Mouse (Mus musculus): ENCODE measurements around the gene Gm37240. TPM values are rescaled to one million over a fixed set of nuclear protein-coding genes. Genes with fewer than 3 reads are reported as not detected.

The Gm37240 gene
- total and polyA plus RNA-seq, 3 experiments: not detected

DNA sequence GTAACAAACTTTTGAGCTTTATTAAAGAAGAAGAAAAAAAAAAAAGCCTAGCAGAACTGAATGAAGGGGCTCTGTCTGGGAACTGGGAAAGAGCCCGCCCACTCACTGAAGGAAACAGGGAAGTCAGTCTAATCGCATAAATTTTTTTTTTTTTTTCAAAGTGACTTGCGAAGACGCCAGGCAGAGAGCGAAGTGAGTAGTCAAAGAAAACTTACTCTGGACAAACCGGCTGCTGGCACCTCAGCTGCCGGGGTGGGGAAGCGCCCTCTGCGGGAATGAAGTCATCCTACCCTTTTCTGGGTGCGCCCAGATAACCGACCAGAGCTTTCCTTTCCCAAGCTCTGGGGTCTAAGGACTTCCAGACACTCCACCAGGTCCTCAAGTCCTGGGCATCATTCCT, 1406.2 kb downstream of the Gm37240 start:
- TF ChIP-seq TAL1 (conservative IDR thresholded peaks at IDR 0.05; ENCODE audit: low read depth, low read length) (no peak), POLR2AphosphoS5 (IDR thresholded peaks at IDR 0.05; ENCODE audit: insufficient replicate concordance, low read depth, low read length) (no peak)
- Histone ChIP-seq H3K4me1 (ENCODE audit: insufficient read depth, low read depth, low read length) (peaks cover 38% of the 10 kb centered on the region), H3K36me3 (replicated peaks) (no peaks in the 10 kb centered on the region), H3K27me3 (ENCODE audit: insufficient read depth, low read length) (peaks cover 56% of the 10 kb centered on the region), H3K9me3 (replicated peaks) (no peaks in the 10 kb centered on the region), H3K4me3 (ENCODE audit: low read depth, low read length) (no peak overlapping the region)
- ATAC-seq (ENCODE audit: extremely low read depth, insufficient number of reproducible peaks, low FRiP score, poor library complexity, severe bottlenecking) (no peak), DNase-seq (ENCODE audit: low spot score) (peak; percentile 33)

DNA sequence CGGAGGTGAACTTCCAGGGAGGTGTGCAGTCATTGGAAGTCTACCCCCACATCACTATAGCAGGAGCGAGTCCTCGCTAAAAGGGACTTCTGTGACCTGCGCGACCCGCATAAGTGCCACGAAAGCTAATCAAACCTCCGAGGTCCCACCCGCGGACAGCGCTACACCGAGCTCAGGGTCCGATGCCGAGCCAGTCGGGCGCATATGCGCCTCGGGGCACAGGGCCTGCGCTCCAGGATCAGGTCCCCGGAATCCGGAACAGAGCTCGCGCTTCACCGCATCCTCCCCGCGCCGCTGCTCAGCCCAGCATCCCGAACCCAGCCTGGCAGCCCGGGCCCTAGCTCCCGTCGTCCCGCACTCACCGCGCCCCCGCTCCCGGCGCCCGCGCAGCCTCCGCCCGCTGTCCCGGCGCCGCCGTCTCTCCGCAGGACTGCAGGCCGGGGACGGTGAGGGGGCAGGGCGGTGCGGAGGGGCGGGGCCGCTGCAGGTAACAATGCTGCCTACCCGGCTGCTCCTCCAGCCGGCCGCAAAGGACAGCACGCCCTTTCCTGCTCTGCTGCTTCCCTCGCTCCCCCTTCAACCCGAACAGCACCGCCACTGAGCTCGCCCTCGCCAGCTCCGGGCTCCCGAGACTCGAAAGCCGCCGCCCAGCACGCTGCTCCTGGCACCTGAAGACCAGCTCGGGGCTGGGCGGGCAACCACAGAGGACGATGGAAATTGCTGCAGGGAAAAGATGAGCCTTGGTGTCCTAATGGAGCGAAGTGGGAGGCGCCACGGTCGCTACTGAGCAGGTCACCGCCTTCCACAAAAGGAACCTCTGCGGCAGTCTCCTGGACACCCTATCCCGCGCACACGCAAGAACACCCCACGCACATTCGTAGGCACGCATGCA, 1407.1 kb downstream of the Gm37240 start, which contains the start of gene Fhdc1:
Fhdc1 (minus strand) TSS at position 424 of the 892 bp plus-strand sequence.
- peaks cover 40% of the 10 kb centered on the region for H3K4me1 ChIP-seq (ENCODE audit: insufficient read depth, low read depth, low read length)
- TF ChIP-seq GATA2 (IDR thresholded peaks at IDR 0.05; ENCODE audit: borderline replicate concordance, low read depth, low read length) (no peak), TAL1 (conservative IDR thresholded peaks at IDR 0.05; ENCODE audit: low read depth, low read length) (no peak), GATA1 (IDR thresholded peaks at IDR 0.05; ENCODE audit: borderline replicate concordance, low read length) (no peak), POLR2AphosphoS5 (IDR thresholded peaks at IDR 0.05; ENCODE audit: insufficient replicate concordance, low read depth, low read length) (no peak), CTCF (IDR thresholded peaks at IDR 0.05; ENCODE audit: low read depth, low read length) (no peak)
- H3K27me3 ChIP-seq (ENCODE audit: insufficient read depth, low read length): peaks cover 56% of the 10 kb centered on the region
- DNase-seq (ENCODE audit: low spot score) (peak; percentile 48), ATAC-seq (ENCODE audit: extremely low read depth, insufficient number of reproducible peaks, low FRiP score, poor library complexity, severe bottlenecking) (no peak)
- H3K9me3 ChIP-seq (replicated peaks): no peaks in the 10 kb centered on the region
- H3K36me3 ChIP-seq (replicated peaks): peaks cover under 1% of the 10 kb centered on the region
- H3K4me3 ChIP-seq (ENCODE audit: low read depth, low read length): peak within 1 kb of the TSS; percentile 72

DNA sequence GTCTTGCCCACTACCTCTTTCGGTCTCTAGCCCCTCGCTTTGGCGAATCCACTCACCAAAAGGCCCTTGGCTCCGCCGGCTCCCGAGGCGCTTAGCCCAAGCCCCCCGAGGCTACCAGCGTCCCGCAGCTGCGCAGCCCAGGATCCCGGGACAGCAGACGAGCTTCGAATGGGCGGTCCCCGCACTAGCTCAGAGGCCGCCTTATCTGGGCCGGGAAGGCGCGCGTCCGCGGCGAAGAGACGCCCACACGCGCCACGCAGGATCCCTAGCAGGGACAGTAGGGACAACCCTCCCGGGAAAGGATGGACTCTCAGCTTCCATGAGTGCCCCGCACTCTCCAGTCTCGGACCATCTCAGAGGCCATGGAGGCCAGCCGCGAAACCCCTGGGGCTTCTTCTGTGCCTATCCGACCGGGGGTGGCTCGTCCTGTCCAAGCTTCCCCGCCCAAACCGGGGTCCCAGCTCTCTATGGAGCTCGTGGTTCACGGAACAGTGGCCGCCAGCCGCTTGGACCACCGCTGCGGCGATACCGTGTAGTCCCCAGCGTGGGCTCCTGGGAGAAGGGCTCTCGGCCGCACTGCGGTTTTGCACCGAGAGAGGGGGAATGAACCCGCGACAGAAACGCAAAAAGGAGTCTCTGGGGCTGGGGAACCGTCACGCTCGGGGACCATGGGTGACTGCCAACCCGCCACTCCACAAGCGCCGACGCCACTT, 1407.9 kb downstream of the Gm37240 start:
- peak overlapping the region; percentile 72 for H3K4me3 ChIP-seq (ENCODE audit: low read depth, low read length)
- TF ChIP-seq POLR2AphosphoS5 (IDR thresholded peaks at IDR 0.05; ENCODE audit: insufficient replicate concordance, low read depth, low read length): no peak
- TF ChIP-seq GATA1 (IDR thresholded peaks at IDR 0.05; ENCODE audit: borderline replicate concordance, low read length): no peak
- TF ChIP-seq GATA2 (IDR thresholded peaks at IDR 0.05; ENCODE audit: borderline replicate concordance, low read depth, low read length): no peak
- no peak for TF ChIP-seq CTCF (IDR thresholded peaks at IDR 0.05; ENCODE audit: low read depth, low read length)
- no peak for TF ChIP-seq TAL1 (conservative IDR thresholded peaks at IDR 0.05; ENCODE audit: low read depth, low read length)
- no peaks in the 10 kb centered on the region for H3K9me3 ChIP-seq (replicated peaks)
- peak; percentile 49 for DNase-seq (ENCODE audit: low spot score)
- ATAC-seq (ENCODE audit: extremely low read depth, insufficient number of reproducible peaks, low FRiP score, poor library complexity, severe bottlenecking): no peak
- peaks cover 46% of the 10 kb centered on the region for H3K4me1 ChIP-seq (ENCODE audit: insufficient read depth, low read depth, low read length)
- H3K27me3 ChIP-seq (ENCODE audit: insufficient read depth, low read length): peaks cover 63% of the 10 kb centered on the region
- peaks cover 4% of the 10 kb centered on the region for H3K36me3 ChIP-seq (replicated peaks)

DNA sequence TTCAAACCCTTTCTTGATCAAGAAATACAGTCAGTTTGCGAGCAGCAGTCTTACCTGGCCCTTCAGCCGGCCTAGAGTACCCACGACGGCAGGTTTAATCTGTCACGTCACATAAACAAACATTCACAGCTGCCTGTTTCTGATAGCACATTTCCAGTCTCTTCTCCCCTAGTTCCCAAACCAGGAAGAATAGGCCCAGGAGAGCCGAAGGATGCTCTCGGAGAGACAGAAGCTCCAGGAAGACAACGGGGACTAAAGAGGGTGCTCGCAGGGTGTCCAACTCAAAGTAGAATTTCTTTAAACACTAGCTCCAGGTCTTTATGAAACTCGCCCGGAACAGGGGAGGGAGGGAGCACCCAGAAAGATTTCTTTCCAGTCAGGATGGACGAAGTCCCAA, 1408.4 kb downstream of the Gm37240 start:
- Histone ChIP-seq H3K27me3 (ENCODE audit: insufficient read depth, low read length) (peaks cover 66% of the 10 kb centered on the region), H3K4me1 (ENCODE audit: insufficient read depth, low read depth, low read length) (peaks cover 51% of the 10 kb centered on the region), H3K4me3 (ENCODE audit: low read depth, low read length) (peak overlapping the region; percentile 72), H3K36me3 (replicated peaks) (peaks cover 10% of the 10 kb centered on the region), H3K9me3 (replicated peaks) (no peaks in the 10 kb centered on the region)
- TF ChIP-seq TAL1 (conservative IDR thresholded peaks at IDR 0.05; ENCODE audit: low read depth, low read length) (no peak), GATA1 (IDR thresholded peaks at IDR 0.05; ENCODE audit: borderline replicate concordance, low read length) (no peak)
- no peak for DNase-seq (ENCODE audit: low spot score)
- no peak for ATAC-seq (ENCODE audit: extremely low read depth, insufficient number of reproducible peaks, low FRiP score, poor library complexity, severe bottlenecking)

DNA sequence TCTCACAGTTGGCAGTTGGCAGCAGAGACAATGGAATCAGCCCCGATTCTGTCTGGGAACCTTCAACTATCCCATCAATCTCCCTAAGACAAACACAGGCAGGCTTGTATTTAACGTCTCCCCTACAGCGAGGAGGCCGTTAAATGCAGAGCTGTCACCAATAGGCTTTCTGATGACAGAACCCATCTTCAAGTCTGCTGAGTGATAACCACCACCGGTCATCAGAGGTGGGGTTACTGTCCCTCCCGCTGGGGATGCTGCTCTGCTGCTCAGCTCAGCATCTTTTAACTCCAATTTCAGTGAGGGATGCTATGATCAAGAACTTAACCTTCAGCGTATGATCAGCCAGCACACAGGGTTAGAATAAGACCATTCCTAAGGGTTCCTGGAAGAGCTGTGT, 1409.1 kb downstream of the Gm37240 start:
- DNase-seq (ENCODE audit: low spot score) (no peak), ATAC-seq (ENCODE audit: extremely low read depth, insufficient number of reproducible peaks, low FRiP score, poor library complexity, severe bottlenecking) (no peak)
- Histone ChIP-seq H3K36me3 (replicated peaks) (peaks cover 12% of the 10 kb centered on the region), H3K27me3 (ENCODE audit: insufficient read depth, low read length) (peaks cover 64% of the 10 kb centered on the region), H3K4me3 (ENCODE audit: low read depth, low read length) (no peak overlapping the region), H3K4me1 (ENCODE audit: insufficient read depth, low read depth, low read length) (peaks cover 58% of the 10 kb centered on the region), H3K9me3 (replicated peaks) (no peaks in the 10 kb centered on the region)
- TF ChIP-seq GATA2 (IDR thresholded peaks at IDR 0.05; ENCODE audit: borderline replicate concordance, low read depth, low read length) (no peak), TAL1 (conservative IDR thresholded peaks at IDR 0.05; ENCODE audit: low read depth, low read length) (no peak), GATA1 (IDR thresholded peaks at IDR 0.05; ENCODE audit: borderline replicate concordance, low read length) (no peak), CTCF (IDR thresholded peaks at IDR 0.05; ENCODE audit: low read depth, low read length) (no peak), POLR2AphosphoS5 (IDR thresholded peaks at IDR 0.05; ENCODE audit: insufficient replicate concordance, low read depth, low read length) (no peak)

DNA sequence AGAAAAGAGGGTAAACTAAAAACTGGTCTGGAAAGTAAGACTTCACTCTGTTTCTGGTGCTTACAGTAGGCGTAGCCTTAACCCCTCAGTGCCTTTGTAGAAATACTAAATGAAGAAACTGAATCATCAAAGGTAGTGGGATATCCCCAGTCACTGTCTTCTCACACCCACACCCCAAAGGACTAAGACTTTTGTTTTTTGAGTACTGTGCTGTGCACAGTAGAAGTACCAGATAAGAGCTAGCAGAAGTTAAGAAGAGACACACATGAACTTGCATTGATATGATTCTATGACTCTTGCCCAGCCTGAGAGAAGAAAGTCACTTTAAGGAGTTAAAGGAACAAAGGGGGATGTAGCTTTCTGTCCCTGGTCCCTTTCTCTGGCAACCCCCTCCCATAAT, 1409.8 kb downstream of the Gm37240 start:
- no peak for DNase-seq (ENCODE audit: low spot score)
- Histone ChIP-seq H3K9me3 (replicated peaks) (no peaks in the 10 kb centered on the region), H3K4me3 (ENCODE audit: low read depth, low read length) (no peak overlapping the region), H3K4me1 (ENCODE audit: insufficient read depth, low read depth, low read length) (peaks cover 65% of the 10 kb centered on the region), H3K27me3 (ENCODE audit: insufficient read depth, low read length) (peaks cover 58% of the 10 kb centered on the region), H3K36me3 (replicated peaks) (peaks cover 15% of the 10 kb centered on the region)
- TF ChIP-seq GATA1 (IDR thresholded peaks at IDR 0.05; ENCODE audit: borderline replicate concordance, low read length) (no peak), GATA2 (IDR thresholded peaks at IDR 0.05; ENCODE audit: borderline replicate concordance, low read depth, low read length) (no peak), POLR2AphosphoS5 (IDR thresholded peaks at IDR 0.05; ENCODE audit: insufficient replicate concordance, low read depth, low read length) (no peak), TAL1 (conservative IDR thresholded peaks at IDR 0.05; ENCODE audit: low read depth, low read length) (no peak), CTCF (IDR thresholded peaks at IDR 0.05; ENCODE audit: low read depth, low read length) (no peak)
- ATAC-seq (ENCODE audit: extremely low read depth, insufficient number of reproducible peaks, low FRiP score, poor library complexity, severe bottlenecking): no peak
